Mouse (Mus musculus) embryonic stem cell, embryonic (primary cell): ENCODE results near the gene Zfp318.

Experiments used
- CTCF ChIA-PET, 4 experiments: fragments of 300-600 bp in 2 of 4; fragments of 350-600 bp in 2 of 4; sonication (Branson Sonifier 250); formaldehyde crosslinking; loops; one replicate each; lab custom pipeline; 2022; ENCODE audit warnings: inconsistent platforms in 2 of 4; lab: Charles Lee
- POLR2A ChIA-PET, 4 experiments: fragments of 300-600 bp in 2 of 4; fragments of 350-600 bp in 2 of 4; sonication (Branson Sonifier 250); formaldehyde crosslinking; loops; one replicate each; lab custom pipeline; 2022; ENCODE audit warnings: antibody characterized with exemption in 4 of 4, inconsistent platforms in 1 of 4; lab: Charles Lee

Gene Zfp318

DNA sequence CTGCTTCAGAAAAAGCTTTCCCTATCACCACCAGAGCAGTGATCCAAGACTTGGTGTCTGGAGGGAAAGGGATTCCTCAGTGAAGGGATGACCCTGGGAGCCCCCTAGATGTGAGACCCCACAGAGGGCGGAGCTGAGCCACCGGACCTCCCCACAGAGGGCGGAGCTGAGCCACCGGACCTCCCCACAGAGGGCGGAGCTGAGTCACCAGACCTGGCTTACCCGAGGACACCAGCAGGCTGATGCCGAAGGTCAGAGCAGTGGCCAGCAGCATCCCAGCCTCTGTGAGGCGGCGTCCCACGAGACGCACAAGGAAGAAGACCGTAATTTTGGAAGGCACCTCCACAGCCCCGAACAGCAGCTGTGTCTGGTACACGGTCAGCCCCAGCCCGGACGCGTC lies 50.1 kb downstream of the Zfp318 start:
- ChIA-PET CTCF (interaction anchor here in 2 of 4 experiments (0.6 to 2.0 kb wide), 6 partner anchors 20 to 791 kb away, joined by 3 to 12 read pairs (median 4); partner anchors contain the start of gene Ptk7 (in 1 of the 2)), POLR2A (interaction anchor here in 3 of 4 experiments (0.6 to 2.0 kb wide), 25 partner anchors 8 to 425 kb away, joined by 3 to 8 read pairs (median 3); partner anchors contain the start of genes Dnph1 (in 2 of the 3), Abcc10 (in 1 of the 3), Bicral (in 1 of the 3) and Polr1c (in 1 of the 3))

DNA sequence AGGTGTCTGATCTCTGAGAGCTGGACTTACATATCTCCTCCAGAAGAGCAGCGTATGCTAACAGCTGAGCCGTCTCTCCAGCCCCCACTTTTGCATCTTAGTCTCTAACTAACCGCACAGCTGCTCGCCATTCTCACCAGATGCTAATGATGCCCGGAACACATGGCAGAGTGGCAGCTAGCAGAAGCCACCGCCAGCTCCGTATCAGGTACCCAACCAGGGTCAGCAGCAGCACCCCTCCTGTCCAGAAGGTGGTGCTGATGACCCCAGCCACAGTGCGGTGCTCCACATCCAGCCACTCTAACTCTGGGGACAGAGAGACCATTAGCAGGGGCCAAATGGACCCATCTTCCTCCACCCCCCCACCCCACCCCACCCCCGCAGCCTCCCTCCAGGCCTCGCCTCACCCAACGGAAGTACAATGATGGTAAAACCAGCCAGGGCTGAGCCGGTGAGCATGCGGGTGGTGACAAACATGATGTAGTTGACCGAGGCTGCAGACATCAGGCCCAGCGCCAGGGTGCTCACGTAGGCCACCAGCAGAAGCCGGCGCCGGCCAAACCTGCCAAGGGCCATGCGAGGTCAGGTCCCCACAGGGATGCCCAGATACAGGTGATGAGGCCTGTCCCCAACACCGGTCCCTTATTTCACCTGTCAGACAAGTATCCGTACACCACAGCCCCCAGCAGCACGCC lies 53.3 kb downstream of the Zfp318 start:
- ChIA-PET CTCF (interaction anchor here (0.5 to 2.7 kb wide), 30 partner anchors 8 to 816 kb away, joined by 3 to 11 read pairs (median 4); partner anchors contain the start of genes Dnph1 (in 1 of the 4), Ptk7 (in 1 of the 4), Ttbk1 (in 1 of the 4) and Zfp318 (in 1 of the 4)), POLR2A (interaction anchor here in 2 of 4 experiments (0.8 to 2.0 kb wide), 8 partner anchors 17 to 278 kb away, joined by 3 to 7 read pairs (median 4); partner anchors contain the start of genes Dnph1 (in 1 of the 2), Polr1c (in 1 of the 2), Ppp2r5d (in 1 of the 2) and Yipf3 (in 1 of the 2))

DNA sequence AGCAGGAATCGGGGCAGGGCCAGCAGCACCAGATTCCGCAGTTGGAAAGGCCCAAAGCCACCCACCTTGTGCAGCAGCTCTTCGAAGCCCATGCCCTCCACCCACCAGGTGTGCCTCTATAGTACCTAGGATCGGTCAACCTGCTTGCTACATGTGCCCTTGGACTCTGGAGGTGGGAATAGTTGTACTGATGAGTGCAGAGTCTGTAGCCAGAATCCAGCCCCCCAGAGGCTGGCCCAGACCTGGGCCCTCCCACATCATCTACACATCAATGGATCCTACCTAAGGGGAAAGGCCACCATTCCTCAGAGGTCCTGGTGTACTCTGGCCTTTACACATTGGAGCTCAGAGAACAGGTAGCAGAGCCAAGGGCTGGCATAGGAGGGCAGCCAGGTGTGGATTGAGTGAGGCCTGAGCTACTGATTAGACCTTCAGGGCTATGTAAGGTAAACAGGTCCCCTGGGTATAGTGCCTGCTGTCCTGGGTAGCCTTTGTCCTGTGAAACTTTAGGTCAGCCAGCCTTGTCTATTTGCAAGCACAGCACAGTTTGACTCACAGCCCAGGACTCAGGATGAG lies 54.9 kb downstream of the Zfp318 start, which contains the start of gene Slc22a7:
TSS of gene Slc22a7 (minus strand) at position 160 of the 576 bp plus-strand sequence.
- POLR2A ChIA-PET, result interaction anchor here in 3 of 4 experiments (0.6 to 2.0 kb wide), 15 partner anchors 10 to 376 kb away, joined by 3 to 7 read pairs (median 3); partner anchors contain the start of genes Crip3 (in 2 of the 3), Abcc10 (in 1 of the 3), Dnph1 (in 1 of the 3) and Polr1c (in 1 of the 3)
- CTCF ChIA-PET, result interaction anchor here (0.6 to 2.7 kb wide), 12 partner anchors 8 to 371 kb away, joined by 3 to 11 read pairs (median 4); partner anchors contain the start of gene Crip3 (in 2 of the 4)

DNA sequence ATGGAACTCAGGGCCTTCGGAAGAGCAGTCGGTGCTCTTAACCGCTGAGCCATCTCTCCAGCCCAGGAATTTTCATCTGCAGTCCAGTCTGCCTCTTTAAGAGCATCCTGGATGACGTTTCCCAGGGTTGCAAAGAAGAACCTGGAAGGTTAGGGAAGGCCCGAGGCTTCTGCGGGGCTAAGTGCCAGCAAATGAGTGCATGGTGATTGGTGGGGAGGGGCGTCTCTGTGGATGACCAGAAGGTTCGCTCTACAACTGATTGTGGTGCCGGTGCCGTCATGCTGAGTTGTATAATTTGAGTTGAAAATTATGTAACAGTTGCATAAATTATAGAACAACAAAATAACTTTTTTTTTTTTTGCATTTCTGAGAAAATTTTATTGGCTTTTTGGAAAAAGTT lies 55.6 kb downstream of the Zfp318 start:
- POLR2A ChIA-PET, result no interaction called here
- CTCF ChIA-PET, result interaction anchor here in 2 of 4 experiments (0.6 to 1.5 kb wide), 5 partner anchors 10 to 370 kb away, joined by 3 to 7 read pairs (median 4); partner anchors contain the start of gene Crip3 (in 1 of the 2)

DNA sequence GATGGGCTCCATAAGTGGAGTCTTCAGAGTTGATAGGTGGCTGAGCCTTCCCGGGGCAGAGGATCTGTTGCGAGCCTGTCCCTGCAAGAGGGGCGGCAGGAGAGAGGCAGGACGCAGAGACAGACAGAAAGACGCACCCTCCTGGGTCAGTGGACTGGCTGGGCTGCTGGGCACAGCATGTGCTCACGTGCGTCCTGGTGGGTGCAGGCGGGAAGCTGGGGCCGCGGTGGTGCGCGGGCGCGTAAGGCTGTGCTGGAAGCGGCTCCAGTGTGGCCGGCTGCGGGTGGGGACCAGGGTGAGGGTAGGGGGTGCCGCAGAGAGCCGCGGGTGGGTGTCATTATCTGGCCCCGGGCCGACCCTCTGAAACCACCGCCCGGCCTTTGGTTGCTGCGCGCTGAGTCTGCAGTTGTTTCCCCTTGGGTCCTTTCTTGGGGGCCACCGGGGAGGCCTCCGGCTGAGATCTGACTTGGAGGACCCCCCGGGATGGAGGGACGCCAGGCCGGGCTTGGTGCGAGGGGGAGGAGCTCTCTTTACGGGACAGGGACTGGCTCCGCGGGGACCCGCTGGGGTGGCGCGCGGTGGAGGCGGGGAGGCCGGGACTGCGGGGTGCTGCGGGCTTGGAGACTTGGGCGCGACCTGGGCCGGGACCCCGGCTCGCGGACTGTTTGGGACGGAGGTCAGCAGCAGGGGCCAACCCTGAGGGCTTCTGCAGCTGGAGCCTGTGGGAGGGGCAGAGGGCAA lies 61.5 kb downstream of the Zfp318 start:
- ChIA-PET POLR2A (interaction anchor here in 2 of 4 experiments (1.1 to 4.6 kb wide), 4 partner anchors 9 to 16 kb away, joined by 3 to 17 read pairs (median 4); partner anchors contain the start of gene Crip3 (in 1 of the 2)), CTCF (interaction anchor here in 2 of 4 experiments (0.9 to 1.3 kb wide), 4 partner anchors 9 to 13 kb away, joined by 3 to 4 read pairs (median 3); no protein-coding TSS in a partner anchor)

DNA sequence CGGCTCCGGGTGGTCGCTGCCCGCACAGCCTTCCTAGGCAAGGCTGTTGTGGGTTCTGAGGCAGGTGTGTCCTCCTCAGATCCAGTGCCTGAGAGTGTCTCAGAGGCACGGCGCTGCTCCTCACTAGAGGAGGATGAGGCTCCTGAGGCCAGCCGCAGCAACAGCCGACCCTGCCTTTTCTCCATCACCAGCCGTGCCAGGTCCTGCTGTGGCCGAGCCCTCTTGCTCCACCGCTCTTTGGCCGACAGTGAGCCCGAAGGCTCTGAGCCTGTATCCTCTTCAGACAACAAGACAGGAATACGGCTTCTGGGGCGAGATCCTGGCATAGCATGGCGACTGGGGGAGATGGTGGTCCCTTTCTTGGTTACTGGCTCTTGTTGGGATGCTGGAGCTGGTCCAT lies 62.7 kb downstream of the Zfp318 start:
- POLR2A ChIA-PET, result no interaction called here
- CTCF ChIA-PET, result interaction anchor here in 1 of 4 experiments (1.1 kb wide), 1 partner anchor 12 kb away, joined by 3 read pairs; no protein-coding TSS in a partner anchor

DNA sequence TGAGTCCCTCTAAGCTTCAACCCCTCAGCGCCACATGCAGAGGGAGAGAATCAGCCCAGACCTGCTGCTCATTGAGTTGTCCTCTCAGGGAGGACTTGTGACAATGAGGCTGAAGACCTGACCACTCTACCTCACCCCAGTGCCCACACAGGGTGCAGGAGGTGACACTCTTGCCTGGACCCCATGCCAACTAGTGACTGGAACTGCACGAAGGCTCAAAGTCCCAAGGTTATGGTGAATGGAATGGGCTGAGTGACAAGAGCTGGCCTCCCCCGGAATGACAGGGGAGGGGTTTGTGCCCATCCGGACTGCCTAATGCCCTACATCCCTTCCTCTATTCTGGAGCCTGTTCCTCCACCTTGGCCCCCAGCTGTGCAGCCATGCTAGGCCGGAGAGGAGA lies 69.2 kb downstream of the Zfp318 start:
- CTCF ChIA-PET, result interaction anchor here in 1 of 4 experiments (1.4 kb wide), 1 partner anchor 70 kb away, joined by 3 read pairs; no protein-coding TSS in a partner anchor
- POLR2A ChIA-PET, result interaction anchor here (0.5 to 4.2 kb wide), 10 partner anchors 9 to 912 kb away, joined by 3 to 17 read pairs (median 3); partner anchors contain the start of genes Crip3 (in 1 of the 4) and Dnph1 (in 1 of the 4)

DNA sequence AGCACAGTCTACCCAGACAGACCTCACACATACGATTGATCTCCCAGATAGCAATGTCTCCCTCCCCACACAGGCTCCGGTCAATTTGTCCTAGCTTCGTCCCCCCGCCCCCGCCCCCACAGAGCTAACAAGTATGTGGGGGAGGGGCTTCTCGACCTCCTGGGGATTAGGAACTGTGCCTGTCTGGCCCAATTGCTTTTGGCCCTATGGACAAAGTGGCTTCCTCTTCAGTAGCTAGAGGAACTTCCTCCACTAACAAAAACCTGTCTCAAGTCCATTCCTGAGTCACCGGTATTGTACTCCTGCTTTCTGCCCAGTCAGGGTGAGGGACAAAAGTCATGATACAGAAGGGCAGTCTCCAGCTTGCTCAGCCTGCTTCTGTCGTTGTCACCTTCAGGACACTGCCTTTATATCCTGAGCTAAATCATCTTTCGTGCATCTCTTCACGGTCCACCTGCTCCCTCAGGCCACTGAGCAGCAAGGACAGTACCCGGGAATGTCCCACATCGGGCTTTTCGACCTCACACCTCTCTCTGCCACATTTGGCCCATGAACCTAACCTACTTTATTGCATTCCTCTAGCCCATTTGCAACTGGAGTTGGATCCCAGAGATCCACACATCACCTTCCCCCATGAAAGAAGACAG lies 69.9 kb downstream of the Zfp318 start:
- CTCF ChIA-PET, result interaction anchor here (0.6 to 1.4 kb wide), 11 partner anchors 8 to 1066 kb away, joined by 3 to 5 read pairs (median 3); partner anchors contain the start of gene Crip3 (in 1 of the 4)

DNA sequence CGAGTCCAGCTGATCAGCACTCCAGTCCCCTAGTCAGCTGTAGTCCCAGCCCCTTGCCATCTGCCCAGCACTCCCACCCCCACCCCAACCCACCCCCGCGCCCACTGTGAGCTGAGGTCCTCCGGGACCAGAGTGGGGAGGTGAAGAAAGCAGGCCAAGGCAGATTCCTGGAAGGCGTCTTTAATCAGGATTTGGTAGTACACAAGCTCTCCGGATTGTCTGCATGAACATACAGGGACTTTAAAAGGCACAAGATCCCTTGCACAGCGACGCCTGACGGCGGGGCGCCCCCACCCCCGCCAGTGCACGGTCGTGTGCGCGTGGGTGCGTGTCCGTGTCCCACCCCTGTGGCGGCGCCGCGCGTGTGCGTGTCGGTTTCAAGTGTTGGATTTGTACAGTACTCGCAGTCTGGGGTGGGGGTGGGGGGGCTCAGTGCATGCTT lies 70.5 kb downstream of the Zfp318 start:
- ChIA-PET CTCF (interaction anchor here (0.6 to 1.4 kb wide), 13 partner anchors 9 to 176 kb away, joined by 3 to 6 read pairs (median 3); partner anchors contain the start of genes Crip3 (in 1 of the 4) and Ptk7 (in 1 of the 4)), POLR2A (interaction anchor here (0.5 to 4.2 kb wide), 18 partner anchors 10 to 718 kb away, joined by 3 to 17 read pairs (median 3); partner anchors contain the start of genes 2310039H08Rik (in 1 of the 4), Crip3 (in 1 of the 4), Dnph1 (in 1 of the 4) and Ppp2r5d (in 1 of the 4))

More for the DNA sequence above, 69.9 kb downstream of the Zfp318 start:
- POLR2A ChIA-PET, result interaction anchor here in 3 of 4 experiments (0.5 to 4.2 kb wide), 13 partner anchors 8 to 251 kb away, joined by 3 to 17 read pairs (median 3); partner anchors contain the start of genes Crip3 (in 1 of the 3), Dnph1 (in 1 of the 3) and Ppp2r5d (in 1 of the 3)

DNA sequence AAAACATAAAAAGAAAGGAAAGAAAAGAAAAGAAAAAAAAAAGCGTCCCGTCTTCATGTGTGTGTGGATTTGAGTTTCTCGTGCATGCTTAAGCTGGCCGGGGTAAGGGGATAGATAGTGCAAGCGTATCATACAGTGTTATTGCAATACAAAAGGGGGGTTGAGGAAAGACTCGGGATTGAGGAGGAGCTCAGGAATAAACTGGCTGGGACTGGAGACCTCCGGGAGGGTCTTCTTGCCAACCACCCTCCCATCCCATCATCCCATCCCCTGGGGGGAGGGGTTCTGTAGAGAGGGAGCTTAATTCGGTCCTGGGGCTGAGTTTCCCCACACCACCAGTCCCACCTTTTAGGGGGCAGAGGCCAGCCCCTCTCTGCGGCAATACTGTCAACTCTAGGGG lies 71.0 kb downstream of the Zfp318 start:
- ChIA-PET CTCF (interaction anchor here (0.6 to 1.3 kb wide), 11 partner anchors 18 to 262 kb away, joined by 3 to 6 read pairs (median 4); partner anchors contain the start of gene Ptk7 (in 1 of the 4)), POLR2A (interaction anchor here (0.5 to 4.2 kb wide), 17 partner anchors 10 to 719 kb away, joined by 3 to 17 read pairs (median 3); partner anchors contain the start of genes 2310039H08Rik (in 1 of the 4), Ppp2r5d (in 1 of the 4), Ptk7 (in 1 of the 4) and Slc22a7 (in 1 of the 4))

DNA sequence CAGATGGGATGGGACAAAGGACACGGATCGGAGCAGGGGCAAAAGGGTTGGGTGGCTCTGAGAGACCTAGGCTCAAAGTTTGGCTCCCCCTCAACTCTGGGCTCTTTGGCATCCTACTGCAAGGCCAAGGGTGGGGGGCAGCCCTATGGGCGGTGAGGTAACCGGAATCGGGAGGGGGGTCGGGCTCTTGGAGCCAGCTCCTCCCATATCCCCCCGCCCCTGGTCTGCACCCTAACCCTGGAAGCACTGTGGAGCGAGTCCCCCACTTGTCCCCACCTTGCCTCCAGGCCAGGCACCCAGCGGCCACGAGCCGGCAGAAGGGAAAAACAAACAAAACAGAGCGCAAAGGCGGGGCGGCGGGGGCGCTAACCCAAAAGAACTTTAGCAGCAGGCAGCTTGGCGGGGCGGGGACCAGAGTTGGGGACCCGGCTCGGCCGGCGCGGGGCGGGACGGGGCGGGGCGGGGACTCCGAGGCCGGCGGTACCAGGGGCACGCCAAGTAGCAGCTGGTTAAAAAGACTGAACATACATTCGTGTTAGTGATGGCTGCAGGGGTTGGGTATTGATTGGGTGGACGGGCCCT lies 71.7 kb downstream of the Zfp318 start:
- ChIA-PET CTCF (interaction anchor here in 3 of 4 experiments (0.6 to 1.3 kb wide), 10 partner anchors 18 to 649 kb away, joined by 3 to 6 read pairs (median 4); no protein-coding TSS in a partner anchor), POLR2A (interaction anchor here (0.7 to 4.2 kb wide), 10 partner anchors 11 to 426 kb away, joined by 3 to 17 read pairs (median 3); partner anchors contain the start of gene Slc22a7 (in 1 of the 4))

DNA sequence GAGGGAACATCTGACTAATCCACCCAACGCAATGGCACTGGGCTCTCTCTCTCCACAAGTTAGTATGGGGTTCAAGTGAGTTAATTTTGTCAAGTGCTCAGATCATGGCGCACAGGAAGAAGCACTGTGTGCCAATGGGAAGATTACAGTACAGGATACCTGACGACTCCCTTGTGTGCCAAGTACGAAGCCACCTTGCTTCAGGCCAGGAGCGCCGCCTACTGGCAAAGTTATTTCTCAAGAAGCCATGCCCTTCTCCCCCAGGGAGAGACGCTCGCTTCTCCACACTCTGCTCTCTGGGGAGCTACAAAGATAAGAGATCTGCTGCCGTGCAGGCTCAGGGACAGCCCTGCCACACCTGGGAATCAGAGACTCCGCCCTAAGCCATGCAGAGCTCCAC lies 74.3 kb downstream of the Zfp318 start:
- ChIA-PET CTCF (interaction anchor here (0.5 to 2.3 kb wide), 35 partner anchors 10 to 459 kb away, joined by 3 to 12 read pairs (median 4); partner anchors contain the start of genes Slc22a7 (in 2 of the 4), Crip3 (in 1 of the 4) and Dnph1 (in 1 of the 4)), POLR2A (interaction anchor here in 3 of 4 experiments (0.9 to 2.0 kb wide), 8 partner anchors 10 to 130 kb away, joined by 3 to 6 read pairs (median 4); partner anchors contain the start of genes Abcc10 (in 1 of the 3), Crip3 (in 1 of the 3) and Dnph1 (in 1 of the 3))

DNA sequence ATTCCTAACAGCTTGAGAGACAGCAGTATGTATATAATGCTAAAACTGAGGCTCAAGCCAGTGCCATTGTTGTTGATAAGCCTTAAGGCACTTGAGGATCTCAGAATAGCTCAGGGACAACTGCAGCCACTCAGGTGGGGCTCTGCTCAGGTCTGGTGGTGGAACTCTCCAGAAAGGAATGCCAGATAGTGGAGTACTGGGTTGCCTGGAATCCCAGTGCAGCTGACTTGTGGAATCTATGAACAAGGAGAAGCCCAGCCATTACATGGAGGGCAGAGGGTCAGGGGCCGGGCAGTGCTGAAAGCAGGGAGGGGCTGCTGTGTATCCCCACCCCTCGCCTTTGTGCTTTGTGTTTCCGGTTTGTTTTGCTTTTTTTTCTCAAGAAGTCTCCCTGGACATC lies 74.9 kb downstream of the Zfp318 start:
- ChIA-PET CTCF (interaction anchor here (0.6 to 2.3 kb wide), 30 partner anchors 9 to 781 kb away, joined by 3 to 12 read pairs (median 4); partner anchors contain the start of genes Slc22a7 (in 2 of the 4), Crip3 (in 1 of the 4) and Dnph1 (in 1 of the 4)), POLR2A (interaction anchor here in 3 of 4 experiments (0.7 to 2.0 kb wide), 8 partner anchors 9 to 130 kb away, joined by 3 to 6 read pairs (median 4); partner anchors contain the start of genes Abcc10 (in 1 of the 3), Crip3 (in 1 of the 3) and Dnph1 (in 1 of the 3))

DNA sequence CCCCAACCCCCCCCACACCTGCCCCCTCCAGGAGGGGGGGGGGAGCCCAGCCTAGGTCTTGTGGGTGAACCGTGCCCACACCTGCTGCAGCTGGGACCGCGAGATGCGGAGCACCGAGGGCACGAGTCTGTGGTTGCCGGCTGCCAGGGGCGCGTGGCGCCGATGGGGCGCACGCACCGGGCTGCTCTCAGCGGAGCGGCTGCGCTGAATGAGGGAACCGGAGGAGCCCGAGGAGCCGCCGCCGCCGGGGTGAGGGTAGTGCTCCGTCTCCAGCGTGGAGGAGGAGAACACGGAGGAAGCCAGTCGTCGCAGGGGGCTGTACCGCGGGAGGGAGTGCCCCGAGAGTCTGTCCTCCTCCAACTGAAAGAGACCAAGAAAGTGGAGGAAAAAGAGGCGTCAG lies 77.1 kb downstream of the Zfp318 start:
- ChIA-PET POLR2A (interaction anchor here in 1 of 4 experiments (1.4 to 1.7 kb wide), 2 partner anchors 24 to 92 kb away, joined by 3 to 6 read pairs; no protein-coding TSS in a partner anchor), CTCF (no interaction called here)

DNA sequence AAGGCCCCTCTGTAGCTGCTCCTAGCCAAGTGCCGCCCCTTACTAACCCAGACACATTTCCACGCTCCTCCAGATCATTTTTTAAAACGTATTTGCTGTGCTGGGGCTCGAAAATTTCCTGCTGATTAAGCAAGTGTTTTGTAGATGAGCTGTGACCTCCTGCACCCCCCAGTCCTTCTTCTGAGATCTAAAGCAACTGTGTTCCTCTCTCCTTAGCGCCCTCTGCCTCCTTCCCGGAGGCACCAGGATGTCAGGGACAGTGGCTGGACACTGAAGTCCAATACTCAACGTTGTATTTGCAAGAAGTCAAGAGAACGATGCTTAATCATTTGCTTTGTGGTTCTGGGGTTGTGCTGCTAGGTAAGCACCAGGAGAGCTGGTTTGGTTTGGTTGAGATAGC lies 77.8 kb downstream of the Zfp318 start:
- CTCF ChIA-PET, result interaction anchor here (0.5 to 0.8 kb wide), 4 partner anchors 13 to 864 kb away, joined by 3 to 4 read pairs (median 3); no protein-coding TSS in a partner anchor

More for the DNA sequence above, 77.8 kb downstream of the Zfp318 start:
- POLR2A ChIA-PET, result interaction anchor here in 3 of 4 experiments (0.5 to 1.7 kb wide), 8 partner anchors 8 to 387 kb away, joined by 3 to 6 read pairs (median 3); partner anchors contain the start of gene Dnph1 (in 1 of the 3)
